Mouse (Mus musculus): ENCODE results near the gene Gm5148.

DNA sequence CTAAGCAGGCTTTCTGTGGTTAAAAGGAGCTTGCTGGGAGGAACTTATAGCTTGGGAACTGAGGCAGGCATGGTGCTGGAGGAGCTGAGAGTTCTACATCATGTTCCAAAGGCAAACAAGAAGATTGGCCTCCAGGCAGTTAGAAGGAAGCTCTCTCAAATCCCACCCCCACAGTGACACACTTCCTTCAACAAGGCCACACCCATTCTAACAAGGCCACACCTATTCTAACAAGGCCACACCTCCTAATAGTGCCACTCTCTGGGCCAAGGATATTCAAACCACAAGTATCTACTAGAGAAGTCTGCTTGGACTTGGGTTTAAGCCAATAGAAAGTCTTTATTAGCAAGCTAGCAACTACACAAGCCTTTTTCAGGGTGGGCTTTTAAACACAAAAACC, 46.7 kb upstream of the Gm5148 start:
- no peak for TF ChIP-seq GATA1 (IDR thresholded peaks at IDR 0.05; ENCODE audit: low read length)
- no peak for TF ChIP-seq TAL1 (IDR thresholded peaks at IDR 0.05; ENCODE audit: low read length)

Data from erythroblast, embryonic 14.5 days (primary cell).